Mouse (Mus musculus) myocyte (in vitro differentiated cells): ENCODE data around the gene Kank1. TPM values are rescaled to one million over a fixed set of nuclear protein-coding genes. Genes with fewer than 3 reads are reported as not detected.

Experiments used
- H3K27me3 ChIP-seq: one replicate; pipeline ENCODE4 v1.6.1; 2011; ENCODE audit not compliant: control insufficient read depth, insufficient read depth, insufficient read length
- H3K36me3 ChIP-seq: one replicate; pipeline ENCODE4 v1.6.1; 2011; ENCODE audit not compliant: control insufficient read depth, insufficient read depth
- H3K4me2 ChIP-seq: one replicate; pipeline ENCODE4 v1.6.1; 2011; ENCODE audit warnings: low read depth, control low read depth
- H3K4me3 ChIP-seq: one replicate; pipeline ENCODE4 v1.5.1; 2011; ENCODE audit warnings: mild to moderate bottlenecking, control low read depth, moderate library complexity
- H3K79me2 ChIP-seq: one replicate; pipeline ENCODE4 v1.6.1; 2011; ENCODE audit not compliant: control insufficient read depth, insufficient read depth
- H3ac ChIP-seq: one replicate; pipeline ENCODE4 v1.6.1; 2011; ENCODE audit not compliant: control insufficient read depth, insufficient read length
- CEBPB ChIP-seq: IDR thresholded peaks from 2 replicates; pipeline ENCODE4 v1.6.1; 2011; ENCODE audit warnings: mild to moderate bottlenecking, moderate library complexity; ENCODE audit not compliant: poor library complexity, insufficient read depth, severe bottlenecking
- E2F4 ChIP-seq: IDR thresholded peaks from one replicate; pipeline ENCODE4 v1.6.1; 2011; ENCODE audit warnings: mild to moderate bottlenecking, control low read depth, moderate library complexity; ENCODE audit not compliant: insufficient read depth
- MAX ChIP-seq: IDR thresholded peaks from one replicate; pipeline ENCODE4 v1.6.1; 2011; ENCODE audit warnings: low read depth, mild to moderate bottlenecking, control low read depth
- MYOD1 ChIP-seq, 3 experiments: IDR thresholded peaks; one replicate each; pipeline ENCODE4 v1.6.1; 2011; ENCODE audit warnings: control low read depth in 2 of 3, low read depth in 2 of 3, mild to moderate bottlenecking in 2 of 3, moderate library complexity in 1 of 3; ENCODE audit not compliant: insufficient read length in 2 of 3, control insufficient read depth in 1 of 3
- MYOG ChIP-seq, 3 experiments: IDR thresholded peaks; one replicate each; pipeline ENCODE4 v1.6.1; 2011; ENCODE audit warnings: control low read depth in 2 of 3, low read depth in 2 of 3, mild to moderate bottlenecking in 2 of 3; ENCODE audit not compliant: insufficient read length in 2 of 3, control insufficient read depth in 1 of 3, insufficient read depth in 1 of 3
- POLR2A ChIP-seq: IDR thresholded peaks from one replicate; pipeline ENCODE4 v1.6.1; 2011; ENCODE audit warnings: low read depth, mild to moderate bottlenecking, control low read depth, moderate library complexity; ENCODE audit not compliant: insufficient read length
- POLR2AphosphoS2 ChIP-seq: IDR thresholded peaks from one replicate; pipeline ENCODE4 v1.6.1; 2011; ENCODE audit warnings: low read depth, control low read depth; ENCODE audit not compliant: insufficient read length
- REST ChIP-seq: IDR thresholded peaks from one replicate; pipeline ENCODE4 v1.6.1; 2011; ENCODE audit warnings: mild to moderate bottlenecking, control low read depth, moderate library complexity; ENCODE audit not compliant: insufficient read depth, insufficient read length
- SRF ChIP-seq: IDR thresholded peaks from one replicate; pipeline ENCODE4 v1.6.1; 2011; ENCODE audit warnings: low read depth; ENCODE audit not compliant: control insufficient read depth, insufficient read length
- TCF12 ChIP-seq: IDR thresholded peaks from one replicate; pipeline ENCODE4 v1.6.1; 2011; ENCODE audit warnings: mild to moderate bottlenecking, control low read depth; ENCODE audit not compliant: poor library complexity, insufficient read depth, severe bottlenecking
- TCF3 ChIP-seq: IDR thresholded peaks from one replicate; pipeline ENCODE4 v1.6.1; 2011; ENCODE audit warnings: low read depth, control low read depth; ENCODE audit not compliant: insufficient read length
- USF1 ChIP-seq: IDR thresholded peaks from one replicate; pipeline ENCODE4 v1.6.1; 2011; ENCODE audit warnings: low read depth, mild to moderate bottlenecking, control low read depth, moderate library complexity
- polyA plus RNA-seq: library from polyadenylated mRNA; unstranded; fragments of >200 nt; fragmentation: generic; extraction: Trizol; gene quantifications from one replicate; pipeline ENCODE4 v1.2.1, GENCODE M21; 2012; ENCODE audit warnings: missing spikeins

The Kank1 gene
- polyA plus RNA-seq, 1 experiment, result 4.3 TPM

DNA sequence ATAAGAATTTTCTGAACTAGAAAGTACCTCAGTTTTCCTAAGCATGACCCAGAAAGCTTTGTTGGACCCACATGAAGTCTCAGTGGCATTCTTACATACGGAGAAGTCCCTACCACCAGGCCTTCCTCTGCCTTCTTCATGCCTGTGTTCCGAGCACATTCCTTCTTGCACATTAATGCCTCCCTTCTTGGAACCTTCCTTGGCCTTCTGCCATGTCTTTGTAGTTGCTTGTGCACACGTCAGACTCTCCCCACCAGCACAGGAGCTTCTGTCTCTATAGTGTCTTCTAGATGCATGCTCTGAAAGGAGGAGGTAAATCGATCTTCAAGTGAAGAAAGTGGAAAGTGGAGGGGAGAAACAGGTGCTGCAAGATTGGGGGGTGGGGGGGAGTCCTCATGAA is 58.4 kb downstream of the Kank1 start:
- peaks cover 9% of the 10 kb centered on the region for H3K27me3 ChIP-seq
- H3K79me2 ChIP-seq, result no peaks in the 10 kb centered on the region
- TF ChIP-seq SRF (no peak), MYOG (IDR thresholded peaks at IDR 0.05; ENCODE audit: control insufficient read depth in 1 of 3, insufficient read depth in 1 of 3, insufficient read length in 2 of 3, low read depth in 2 of 3) (no peak), MAX (no peak), TCF12 (no peak), TCF3 (no peak), POLR2A (no peak), CEBPB (no peak), REST (no peak)
- no peak overlapping the region for H3ac ChIP-seq
- no peak overlapping the region for H3K4me2 ChIP-seq
- no peaks in the 10 kb centered on the region for H3K36me3 ChIP-seq
- no peak overlapping the region for H3K4me3 ChIP-seq

GRCm38 (mm10) chr19:25297269-25297668 is 60.5 kb downstream of the Kank1 start:
- Histone ChIP-seq H3K27me3 (peaks cover 22% of the 10 kb centered on the region), H3K4me2 (no peak overlapping the region), H3K36me3 (no peaks in the 10 kb centered on the region), H3K4me3 (no peak overlapping the region), H3ac (no peak overlapping the region), H3K79me2 (no peaks in the 10 kb centered on the region)
- TF ChIP-seq E2F4, result no peak
- no peak for TF ChIP-seq USF1
- no peak for TF ChIP-seq MYOD1 (IDR thresholded peaks at IDR 0.05; ENCODE audit: control insufficient read depth in 1 of 3, insufficient read length in 2 of 3, low read depth in 2 of 3)
- TF ChIP-seq POLR2A, result no peak
- no peak for TF ChIP-seq TCF3
- no peak for TF ChIP-seq SRF
- no peak for TF ChIP-seq MYOG (IDR thresholded peaks at IDR 0.05; ENCODE audit: control insufficient read depth in 1 of 3, insufficient read depth in 1 of 3, insufficient read length in 2 of 3, low read depth in 2 of 3)
- no peak for TF ChIP-seq POLR2AphosphoS2

DNA sequence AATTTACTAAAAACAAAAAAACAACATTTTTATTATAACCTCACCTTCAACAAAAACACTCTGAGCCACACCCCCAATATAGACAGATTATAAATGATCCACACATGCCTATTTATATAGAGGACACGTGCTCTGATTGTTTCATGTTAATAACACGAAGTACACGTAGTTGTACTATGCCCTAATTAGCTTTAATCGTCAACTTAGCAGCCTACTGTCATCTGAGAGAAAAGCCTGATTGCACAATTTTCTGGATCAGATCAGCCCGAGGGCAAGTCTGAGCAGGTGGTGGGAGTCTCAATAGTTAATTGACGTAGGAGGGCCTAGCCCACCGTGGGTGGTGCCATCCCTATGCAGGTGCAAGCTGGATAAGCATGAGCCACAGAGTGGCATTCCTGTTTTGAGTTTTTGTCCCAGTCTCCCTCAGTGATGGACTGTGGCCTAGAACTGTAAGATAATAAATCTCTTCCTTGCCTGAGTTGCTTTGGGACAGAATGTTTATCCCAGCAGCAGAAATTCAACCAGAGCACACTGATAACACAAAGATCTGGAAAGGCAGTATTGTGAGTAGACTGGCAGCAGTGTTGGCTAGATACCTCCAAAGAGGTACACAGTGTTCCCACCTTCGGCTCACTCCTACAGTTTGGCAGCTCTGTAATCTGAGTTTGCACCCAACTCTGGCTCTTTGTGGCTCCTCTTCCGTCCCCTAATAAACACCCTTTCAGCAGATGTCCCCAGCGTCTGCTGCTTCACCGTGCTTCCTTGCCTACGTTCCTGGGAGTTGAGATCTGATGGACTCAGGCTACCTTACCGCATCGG is 63.3 kb downstream of the Kank1 start:
- Histone ChIP-seq H3K4me2 (no peak overlapping the region), H3K27me3 (peaks cover 33% of the 10 kb centered on the region), H3K79me2 (no peaks in the 10 kb centered on the region), H3K4me3 (no peak overlapping the region), H3ac (no peak overlapping the region), H3K36me3 (no peaks in the 10 kb centered on the region)
- TF ChIP-seq MYOD1 (IDR thresholded peaks at IDR 0.05; ENCODE audit: control insufficient read depth in 1 of 3, insufficient read length in 2 of 3, low read depth in 2 of 3) (no peak), TCF12 (no peak), MAX (no peak), MYOG (IDR thresholded peaks at IDR 0.05; ENCODE audit: control insufficient read depth in 1 of 3, insufficient read depth in 1 of 3, insufficient read length in 2 of 3, low read depth in 2 of 3) (no peak), SRF (no peak), E2F4 (no peak), REST (no peak), POLR2A (no peak), TCF3 (no peak), CEBPB (no peak), POLR2AphosphoS2 (no peak), USF1 (no peak)

- Histone ChIP-seq H3K4me2 (no peak overlapping the region), H3ac (no peak overlapping the region), H3K79me2 (no peaks in the 10 kb centered on the region), H3K4me3 (no peak overlapping the region), H3K27me3 (peaks cover 32% of the 10 kb centered on the region), H3K36me3 (no peaks in the 10 kb centered on the region)
- TF ChIP-seq POLR2AphosphoS2, result no peak
- TF ChIP-seq TCF12, result no peak
- TF ChIP-seq E2F4, result no peak
- TF ChIP-seq TCF3, result no peak
- no peak for TF ChIP-seq SRF
- TF ChIP-seq MYOG (IDR thresholded peaks at IDR 0.05; ENCODE audit: control insufficient read depth in 1 of 3, insufficient read depth in 1 of 3, insufficient read length in 2 of 3, low read depth in 2 of 3), result no peak
- TF ChIP-seq CEBPB, result no peak
- TF ChIP-seq MYOD1 (IDR thresholded peaks at IDR 0.05; ENCODE audit: control insufficient read depth in 1 of 3, insufficient read length in 2 of 3, low read depth in 2 of 3), result no peak
- no peak for TF ChIP-seq MAX
- no peak for TF ChIP-seq USF1
- no peak for TF ChIP-seq POLR2A
- no peak for TF ChIP-seq REST
Measured at GRCm38 (mm10) chr19:25301189-25301588, 64.4 kb downstream of the Kank1 start.

DNA sequence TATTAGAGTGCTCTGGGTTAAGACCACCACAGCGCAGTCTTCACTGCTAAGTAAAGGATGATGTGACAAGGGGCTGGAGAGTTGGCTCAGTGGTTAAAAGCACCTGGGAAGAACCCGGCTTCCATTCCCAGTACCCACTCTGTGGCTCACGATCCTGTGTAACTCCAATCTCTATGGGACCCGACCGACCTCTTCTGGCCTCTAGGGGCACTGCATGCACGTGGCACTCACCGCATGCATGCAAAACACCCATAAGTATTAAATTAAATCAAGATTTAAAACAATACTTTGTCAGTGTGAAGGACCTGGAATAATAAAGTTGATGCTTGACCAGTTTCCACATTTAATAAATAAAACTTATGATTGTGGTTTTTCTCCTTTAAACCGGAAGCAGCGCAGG is 69.5 kb downstream of the Kank1 start:
- no peak overlapping the region for H3K4me2 ChIP-seq

More for the DNA sequence above, 69.5 kb downstream of the Kank1 start:
- H3K4me3 ChIP-seq, result no peak overlapping the region
- peaks cover 42% of the 10 kb centered on the region for H3K27me3 ChIP-seq
- TF ChIP-seq E2F4 (no peak), MYOG (IDR thresholded peaks at IDR 0.05; ENCODE audit: control insufficient read depth in 1 of 3, insufficient read depth in 1 of 3, insufficient read length in 2 of 3, low read depth in 2 of 3) (no peak), REST (no peak), SRF (no peak), MAX (no peak), MYOD1 (IDR thresholded peaks at IDR 0.05; ENCODE audit: control insufficient read depth in 1 of 3, insufficient read length in 2 of 3, low read depth in 2 of 3) (no peak), CEBPB (no peak), POLR2AphosphoS2 (no peak), TCF12 (no peak), POLR2A (no peak), TCF3 (no peak), USF1 (no peak)
- H3ac ChIP-seq, result no peak overlapping the region
- no peaks in the 10 kb centered on the region for H3K79me2 ChIP-seq
- H3K36me3 ChIP-seq, result no peaks in the 10 kb centered on the region
